Mouse (Mus musculus) ES-E14 (cell line): ENCODE results near the gene Cacna1g.

Experiments used
- CHD2 ChIP-seq: IDR thresholded peaks from 2 replicates; pipeline ENCODE4 v1.6.1; 2014; ENCODE audit warnings: mild to moderate bottlenecking, low read depth, low read length, inconsistent platforms
- HCFC1 ChIP-seq: IDR thresholded peaks from 2 replicates; pipeline ENCODE4 v1.6.1; 2012; ENCODE audit warnings: low read length, inconsistent platforms, borderline replicate concordance; ENCODE audit not compliant: insufficient read depth
- MAFK ChIP-seq: IDR thresholded peaks from 2 replicates; pipeline ENCODE4 v1.6.1; 2014; ENCODE audit warnings: mild to moderate bottlenecking, low read depth, low read length, inconsistent platforms; ENCODE audit not compliant: insufficient read depth
- ZC3H11A ChIP-seq: IDR thresholded peaks from 2 replicates; pipeline ENCODE4 v1.6.1; 2012; ENCODE audit warnings: low read depth, mild to moderate bottlenecking, inconsistent platforms, low read length, borderline replicate concordance
- ZNF384 ChIP-seq: IDR thresholded peaks from 2 replicates; pipeline ENCODE4 v1.6.1; 2012; ENCODE audit warnings: low read depth, low read length, inconsistent platforms

DNA sequence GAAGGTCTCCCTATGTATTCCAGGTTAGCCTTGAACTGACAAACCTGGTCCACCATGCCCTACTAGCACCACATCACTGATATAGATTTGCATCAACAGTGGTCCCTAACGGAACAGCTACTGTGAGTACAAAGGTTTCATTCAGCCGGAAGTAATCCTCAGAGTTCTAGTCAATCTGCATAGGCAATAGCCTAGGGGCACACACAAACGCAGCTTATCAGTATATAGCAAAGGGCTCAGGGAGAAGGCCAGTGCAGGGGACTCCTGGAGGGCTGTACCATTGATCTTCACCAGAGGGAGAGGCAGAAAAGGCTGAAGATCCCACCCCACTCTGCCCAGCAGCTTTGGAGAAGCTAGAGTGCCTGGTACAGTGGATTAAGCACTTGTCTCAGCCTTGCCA is 27.0 kb downstream of the Cacna1g start:
- TF ChIP-seq ZC3H11A (no peak), HCFC1 (no peak), MAFK (no peak), ZNF384 (no peak), CHD2 (no peak)
